Mouse (Mus musculus): ENCODE measurements around the gene Gm10778.

GRCm38 (mm10) chr10:81608308-81608707 is 40.6 kb upstream of the Gm10778 start:
- TF ChIP-seq CTCF (IDR thresholded peaks at IDR 0.05; ENCODE audit: low read depth, low read length) (peak; percentile 63), POLR2A (IDR thresholded peaks at IDR 0.05; ENCODE audit: insufficient read depth, low read length) (no peak)
